ENCODE assay signal across 8 mouse cellular contexts in the genomic region with DNA sequence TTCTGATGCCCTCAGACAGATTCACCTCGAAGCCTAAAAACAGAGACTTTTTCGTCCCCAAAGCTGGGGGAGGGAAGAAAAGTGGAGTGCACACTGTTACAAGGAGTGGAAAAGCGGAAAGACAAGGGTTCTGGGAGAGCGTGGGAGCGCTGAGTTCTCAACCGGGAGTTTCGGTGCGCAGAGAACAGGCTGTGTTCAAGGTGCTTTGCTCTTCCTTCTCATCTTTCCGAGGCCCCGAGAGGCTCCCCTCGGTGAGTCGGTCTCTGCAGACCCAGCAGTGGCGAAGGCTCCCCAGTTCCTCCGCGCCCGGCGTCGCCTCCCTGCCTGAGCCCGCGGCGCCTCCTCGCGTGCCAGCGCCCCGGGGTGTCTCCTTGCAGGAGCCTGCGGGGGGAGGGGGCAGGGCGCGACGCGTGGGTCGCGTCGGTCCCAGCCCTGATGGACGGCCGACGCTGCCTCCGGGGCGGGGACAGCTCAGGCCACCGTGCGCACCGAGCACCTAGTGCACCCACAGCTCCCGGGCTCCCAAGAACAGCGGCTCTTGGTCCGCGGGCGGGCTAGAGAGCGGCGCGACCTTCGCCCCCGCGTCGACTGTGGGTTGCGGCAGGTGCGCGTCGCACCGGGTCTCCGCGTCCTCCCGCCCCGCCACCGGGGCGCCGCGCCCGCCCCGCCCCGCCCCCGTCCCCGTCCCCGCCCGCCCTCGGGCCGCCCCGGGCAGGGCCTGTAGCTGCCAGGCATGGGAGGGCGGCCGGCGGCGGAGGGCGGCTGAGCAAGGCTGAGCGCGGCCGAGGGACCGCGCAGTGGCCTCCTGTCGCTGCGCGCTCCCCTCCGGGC. TPM values are rescaled to one million over a fixed set of nuclear protein-coding genes. Genes with fewer than 3 reads are reported as not detected.
DNase-seq lines count a peak whose midpoint lies in the region; ATAC-seq lines count a peak whose summit lies in the region.

No protein-coding gene starts in this region.

- WGBS in forebrain, embryonic 15.5 days, result under 1% methylated on average over 66 of the region's 90 CpGs
- 0% methylated on average over 53 of the region's 90 CpGs for WGBS in hindbrain, embryonic 12.5 days

- H3K36me3 ChIP-seq in forebrain, embryonic 15.5 days, result no peaks in the 10 kb centered on the region
- H3K36me3 ChIP-seq in hindbrain, embryonic 12.5 days, result no peaks in the 10 kb centered on the region

- DNase-seq in CD4-positive helper T cell, adult 2 months (ENCODE audit: low read depth, low spot score), result peak; percentile 57
- DNase-seq in left cerebral cortex, adult 18-20 months (ENCODE audit: low spot score in 2 of 2), result peak; percentile 14 to 38
- DNase-seq in lung, postnatal 4 days, result peak; percentile 22 to 46
- peak; percentile 29 for DNase-seq in right cerebral cortex, postnatal 14 days

- peaks cover 48% of the 10 kb centered on the region for H3K27me3 ChIP-seq in forebrain, embryonic 15.5 days
- peaks cover 64% of the 10 kb centered on the region for H3K27me3 ChIP-seq in hindbrain, embryonic 12.5 days

- H3K4me1 ChIP-seq in forebrain, embryonic 15.5 days, result peaks cover 21% of the 10 kb centered on the region
- peaks cover 18% of the 10 kb centered on the region for H3K4me1 ChIP-seq in hindbrain, embryonic 12.5 days

- H3K4me3 ChIP-seq in forebrain, embryonic 15.5 days, result peak overlapping the region; percentile 64
- H3K4me3 ChIP-seq in hindbrain, embryonic 12.5 days, result peak overlapping the region; percentile 72

- H3K27ac ChIP-seq in forebrain, embryonic 15.5 days (replicated peaks), result no peak overlapping the region
- no peak overlapping the region for H3K27ac ChIP-seq in hindbrain, embryonic 12.5 days

- H3K9ac ChIP-seq in forebrain, embryonic 15.5 days (replicated peaks), result peak overlapping the region; percentile 53
- peak overlapping the region; percentile 69 for H3K9ac ChIP-seq in hindbrain, embryonic 12.5 days

- peak overlapping the region; percentile 100 for H3K4me2 ChIP-seq in forebrain, embryonic 15.5 days (replicated peaks)
- peak overlapping the region; percentile 100 for H3K4me2 ChIP-seq in hindbrain, embryonic 12.5 days (replicated peaks)

- ATAC-seq in activated CD4-positive, CD25-positive, alpha-beta regulatory T cell, adult 4 months, result peak; percentile 10
- ATAC-seq in forebrain, embryonic 15.5 days (replicated peaks), result peak; percentile 84
- ATAC-seq in hindbrain, embryonic 12.5 days (ENCODE audit: low FRiP score), result peak; percentile 82
- no peak for ATAC-seq in inflammation-experienced regulatory T-cells, adult 6 months

- no peaks in the 10 kb centered on the region for H3K9me3 ChIP-seq in forebrain, embryonic 15.5 days
- H3K9me3 ChIP-seq in hindbrain, embryonic 12.5 days (replicated peaks), result no peaks in the 10 kb centered on the region

RNA-seq across cellular contexts. Expression of gene Slc9a2, which starts 0.7 kb away (rescaled TPM):
- polyA plus RNA-seq in activated CD4-positive, CD25-positive, alpha-beta regulatory T cell, adult 4 months (2017; shearing (Covaris generic)), result not detected
- 0.09 and 0.13 TPM in 2 replicates for polyA plus RNA-seq in forebrain, embryonic 15.5 days (2015; fragmentation: Nextera tagmentation; extraction: Ambion mirVana)
- polyA plus RNA-seq in hindbrain, embryonic 12.5 days (2016; fragmentation: Nextera tagmentation; extraction: Ambion mirVana), result 0.13 and 0.16 TPM in 2 replicates
- total RNA-seq in left cerebral cortex, adult 18-20 months (2021), result 1 to 10 TPM; 2.7 to 3.9 TPM
- not detected for polyA plus RNA-seq in inflammation-experienced regulatory T-cells, adult 6 months (2017; shearing (Covaris generic))
